Mouse (Mus musculus) embryo, embryonic 10.5 days (tissue): ENCODE measurements at regions not wholly inside any gene's neighbourhood (a gene's known extent, or its start where the extent isn't known, plus 50 kb on each side); places are given as distances from the start of the nearest gene placed in this dataset.
"Not testable (repeated sequence)": the region's sequence is repeated elsewhere in the genome, so short reads cannot be mapped to it uniquely, and the experiment has no call there.

Experiments
- DNase-seq: peaks from one replicate; pipeline ENCODE4 v3.0.0-alpha.2; 2015; ENCODE audit warnings: low spot score

DNA sequence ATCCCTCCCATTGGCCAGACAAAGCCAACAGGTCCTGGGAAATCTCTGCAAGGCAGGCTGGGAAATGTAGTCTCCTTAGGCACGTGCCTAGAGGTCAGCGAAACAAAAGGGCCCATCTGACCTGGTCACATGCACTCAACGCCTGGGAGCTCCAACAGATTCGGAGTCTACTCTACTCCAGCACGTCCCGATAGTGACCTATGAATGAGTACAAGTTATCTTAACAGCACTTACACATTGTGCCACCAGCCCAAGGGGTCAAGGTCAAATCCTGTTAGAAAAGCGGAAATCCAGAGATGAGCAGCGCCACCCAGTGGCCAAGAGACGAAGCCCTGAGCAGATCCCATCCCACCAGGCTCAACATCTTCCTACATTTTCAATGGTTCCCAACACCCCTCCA lies 129.1 kb upstream of the A430005L14Rik start:
- peak; percentile 78 for DNase-seq

GRCm38 (mm10) chr4:153829766-153830165 lies 127.3 kb upstream of the A430005L14Rik start:
- DNase-seq, result no peak

DNA sequence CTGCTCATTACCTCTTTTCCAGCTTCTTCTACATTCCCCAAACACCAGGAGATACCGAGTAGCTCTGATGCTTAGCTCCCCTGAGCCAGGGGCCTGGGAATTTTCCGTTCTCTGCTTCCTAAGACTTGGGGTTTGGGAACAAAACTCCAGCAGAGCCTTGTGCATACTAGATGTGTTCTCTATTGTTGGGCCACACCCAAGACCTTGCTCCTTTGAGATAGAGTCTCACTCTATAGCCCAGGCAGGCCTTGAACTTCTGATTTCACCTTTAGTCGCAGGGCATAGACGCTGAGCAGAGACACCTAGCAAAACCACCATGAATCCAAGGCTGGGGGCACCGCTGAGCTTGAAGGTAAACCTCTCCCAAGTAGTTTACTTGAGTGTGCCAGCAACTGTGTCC lies 126.5 kb upstream of the A430005L14Rik start:
- no peak for DNase-seq

GRCm38 (mm10) chr4:153831251-153831650 lies 125.8 kb upstream of the A430005L14Rik start:
- not testable (repeated sequence) for DNase-seq

- DNase-seq, result no peak
Observed at GRCm38 (mm10) chr4:153832151-153832550, 124.9 kb upstream of the A430005L14Rik start.

- DNase-seq, result no peak
Observed at GRCm38 (mm10) chr4:153844766-153845165, 112.3 kb upstream of the A430005L14Rik start.

DNA sequence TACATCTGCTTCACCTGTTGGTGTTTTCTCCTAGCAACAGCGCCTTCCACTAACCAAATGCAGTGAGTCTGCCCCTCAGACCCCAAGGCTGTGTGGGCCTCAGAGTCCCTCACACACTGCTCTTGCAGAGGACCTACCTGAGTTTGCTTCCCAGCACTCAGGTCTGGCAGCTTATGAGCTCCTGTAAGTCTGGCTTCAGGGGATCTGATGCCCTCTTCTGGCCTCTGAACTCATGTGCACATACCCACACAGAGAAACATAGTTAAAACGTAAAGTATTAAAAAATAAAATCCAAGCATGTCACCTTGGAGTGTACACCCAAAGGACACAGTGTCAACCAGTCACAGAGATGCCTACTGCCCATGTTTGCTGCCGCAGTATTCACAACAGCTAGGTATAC lies 108.8 kb upstream of the A430005L14Rik start:
- peak; percentile 4 for DNase-seq

- DNase-seq, result no peak
Observed at GRCm38 (mm10) chr4:153850186-153850585, 106.9 kb upstream of the A430005L14Rik start.

- DNase-seq, result no peak
Observed at GRCm38 (mm10) chr4:153854084-153854747, 102.8 kb upstream of the A430005L14Rik start.

GRCm38 (mm10) chr4:153854748-153855092 lies 102.3 kb upstream of the A430005L14Rik start:
- no peak for DNase-seq

GRCm38 (mm10) chr4:153861420-153861819 lies 95.6 kb upstream of the A430005L14Rik start:
- peak; percentile 10 for DNase-seq

GRCm38 (mm10) chr4:153862121-153862660 lies 94.8 kb upstream of the A430005L14Rik start:
- DNase-seq, result no peak

- no peak for DNase-seq
Observed at GRCm38 (mm10) chr4:153872346-153872745, 84.7 kb upstream of the A430005L14Rik start.

- not testable (repeated sequence) for DNase-seq
Observed at GRCm38 (mm10) chr4:153875036-153875435, 82.0 kb upstream of the A430005L14Rik start.

GRCm38 (mm10) chr4:153876954-153877642 lies 79.9 kb upstream of the A430005L14Rik start:
- no peak for DNase-seq

- no peak for DNase-seq
Observed at GRCm38 (mm10) chr4:153883057-153883456, 74.0 kb upstream of the A430005L14Rik start.

DNA sequence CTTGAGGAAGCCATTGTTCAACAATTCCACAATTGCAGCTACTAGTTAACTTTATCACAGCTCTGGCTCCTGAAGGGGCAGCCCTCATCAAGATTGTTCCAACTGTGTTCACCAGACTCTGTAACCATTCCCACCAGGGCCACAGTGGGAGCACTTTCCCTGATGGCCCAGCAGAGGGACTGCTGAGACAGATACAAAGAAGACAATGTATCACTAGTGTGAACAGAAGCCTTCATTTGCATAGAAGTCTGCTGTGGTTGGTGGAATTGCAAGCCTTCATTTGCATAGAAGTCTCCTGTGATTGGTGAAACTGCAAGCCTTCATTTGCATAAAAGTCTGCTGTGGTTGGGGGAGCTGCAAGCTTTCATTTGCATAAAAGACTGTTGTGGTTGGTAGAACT lies 73.0 kb upstream of the A430005L14Rik start:
- peak; percentile 15 for DNase-seq

DNA sequence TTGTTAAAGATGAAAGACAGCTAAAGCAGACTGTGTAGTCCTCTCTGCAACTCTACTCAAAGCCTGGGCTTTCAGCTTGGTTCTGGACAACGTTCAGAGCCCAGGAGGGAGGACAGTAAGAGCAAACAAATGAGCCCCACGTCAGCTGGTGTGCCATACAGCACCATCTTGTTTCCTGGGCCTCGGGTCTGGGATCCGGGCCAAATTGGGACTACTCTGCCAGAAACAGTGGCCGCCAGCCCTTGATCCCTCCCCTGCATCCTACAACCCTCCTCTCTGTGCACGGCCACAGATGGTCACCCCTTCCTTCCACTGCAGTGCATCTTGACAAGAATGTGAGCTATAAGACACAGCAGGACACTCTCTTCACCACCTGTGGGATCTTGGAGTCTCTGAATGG lies 71.2 kb upstream of the A430005L14Rik start:
- DNase-seq, result no peak

DNA sequence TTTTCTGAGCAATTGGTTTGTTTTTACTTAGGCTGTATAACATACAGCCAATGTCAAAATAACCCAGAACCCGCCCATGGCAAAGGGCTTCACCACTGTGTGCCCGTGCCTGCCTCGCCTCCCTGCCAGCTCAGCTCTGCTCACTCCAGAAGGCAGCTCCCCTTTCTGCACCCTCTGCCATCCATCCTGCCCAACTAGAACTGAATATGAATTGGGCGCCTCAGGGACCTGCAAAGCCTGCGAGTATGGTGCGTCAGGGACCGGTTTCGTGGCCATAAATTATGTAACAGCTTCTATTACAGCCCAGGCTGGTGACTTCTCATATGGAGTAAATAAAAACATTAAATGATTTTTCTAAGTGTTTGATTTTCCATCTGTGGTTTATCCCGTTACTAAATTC lies 66.9 kb upstream of the A430005L14Rik start:
- no peak for DNase-seq

DNA sequence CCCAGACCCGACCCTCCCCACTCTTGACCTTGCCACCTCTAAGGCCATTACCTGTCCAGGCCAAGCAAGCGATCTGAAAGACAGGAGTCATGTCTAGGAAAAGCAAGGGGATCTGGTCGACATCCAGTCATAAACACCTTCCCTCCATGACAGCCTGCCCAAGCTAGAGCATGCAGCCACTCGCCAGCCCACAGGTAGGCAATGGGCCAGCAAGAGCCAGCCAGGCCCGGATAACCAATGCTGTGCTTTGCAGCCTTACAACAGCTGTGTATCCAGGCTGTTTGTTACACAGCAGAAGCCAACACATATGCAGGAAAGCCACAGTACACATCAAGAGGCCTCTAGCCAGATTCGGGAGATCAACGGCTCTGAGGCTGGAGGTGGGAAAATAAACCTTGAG lies 57.3 kb upstream of the A430005L14Rik start:
- no peak for DNase-seq

DNA sequence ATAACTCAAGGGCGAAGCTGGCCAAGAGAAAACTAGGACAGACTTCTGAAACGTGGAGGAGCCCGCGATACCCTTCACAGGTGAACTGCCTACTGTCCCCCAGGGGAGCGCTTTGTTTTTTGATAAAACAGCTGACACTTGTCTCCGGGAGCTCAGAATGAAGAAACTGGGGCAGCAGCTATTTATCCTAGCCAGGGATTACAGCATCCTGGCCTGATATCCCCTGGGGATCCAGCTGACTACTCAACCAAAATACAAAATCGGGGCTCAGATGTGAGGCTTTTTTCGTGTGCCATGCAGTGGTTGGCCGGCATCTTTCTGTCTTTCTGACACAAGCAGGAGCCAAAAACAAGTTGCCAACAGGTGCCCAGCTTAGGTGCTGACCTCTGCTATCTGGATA lies 52.0 kb upstream of the A430005L14Rik start:
- no peak for DNase-seq

DNA sequence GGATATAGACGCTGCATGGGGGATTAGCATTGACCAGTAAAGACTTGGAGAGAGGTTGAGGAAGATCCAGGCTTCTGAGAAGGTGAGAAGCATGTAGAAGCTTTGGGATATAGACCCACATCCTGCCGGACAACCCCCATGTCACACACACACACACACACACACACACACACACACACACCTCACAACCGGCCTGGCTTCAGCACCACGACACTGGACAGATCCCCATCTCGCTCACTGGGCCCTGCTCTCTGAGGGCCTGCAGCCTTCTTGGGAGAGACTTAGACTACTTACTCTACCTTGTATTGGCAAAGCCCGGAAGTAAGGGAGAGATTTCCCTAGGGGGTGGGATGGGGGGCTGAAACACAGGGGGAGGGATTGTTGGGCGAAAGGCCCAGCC lies 51.5 kb upstream of the A430005L14Rik start:
- peak; percentile 39 for DNase-seq
